Mouse (Mus musculus) megakaryocyte, embryonic 14.5 days (primary cell): ENCODE data around the gene Stk39.

Experiments
- FLI1 ChIP-seq: IDR thresholded peaks from 2 replicates; pipeline ENCODE4 v1.6.1; 2012; ENCODE audit warnings: low read length, inconsistent platforms, mixed read lengths
- GATA1 ChIP-seq: IDR thresholded peaks from 3 replicates; pipeline ENCODE4 v1.6.1; 2012; ENCODE audit warnings: mixed read lengths, low read length, inconsistent platforms, borderline replicate concordance

- no peak for TF ChIP-seq GATA1
- TF ChIP-seq FLI1, result no peak
These were observed 24.0 kb downstream of the Stk39 start for GRCm38 (mm10) chr2:68448035-68448434.
